Mouse (Mus musculus): ENCODE measurements around the gene Musk. TPM values are rescaled to one million over a fixed set of nuclear protein-coding genes. Genes with fewer than 3 reads are reported as not detected.

The Musk gene
- polyA plus RNA-seq, 1 experiment, result 0.40 TPM

GRCm38 (mm10) chr4:58304564-58304963 lies 18.8 kb downstream of the Musk start:
- H3K4me1 ChIP-seq (ENCODE audit: control insufficient read depth, insufficient read depth, low read length), result peaks cover 4% of the 10 kb centered on the region; the same call in 1 of the 2 replicates
- TF ChIP-seq CTCF (IDR thresholded peaks at IDR 0.05; ENCODE audit: borderline replicate concordance, insufficient read depth, low read length) (no peak), POLR2A (IDR thresholded peaks at IDR 0.05; ENCODE audit: low read depth, low read length) (no peak)
- H3K27ac ChIP-seq (ENCODE audit: insufficient read depth, low read length), result no peak overlapping the region
- no peak overlapping the region for H3K4me3 ChIP-seq (ENCODE audit: insufficient read depth, low read length)

GRCm38 (mm10) chr4:58307421-58307820 lies 21.7 kb downstream of the Musk start:
- no peak for TF ChIP-seq CTCF (IDR thresholded peaks at IDR 0.05; ENCODE audit: borderline replicate concordance, insufficient read depth, low read length)
- no peak for TF ChIP-seq POLR2A (IDR thresholded peaks at IDR 0.05; ENCODE audit: low read depth, low read length)
- H3K27ac ChIP-seq (ENCODE audit: insufficient read depth, low read length), result no peak overlapping the region
- no peak overlapping the region for H3K4me3 ChIP-seq (ENCODE audit: insufficient read depth, low read length)
- peaks cover 4% of the 10 kb centered on the region; the same call in 1 of the 2 replicates for H3K4me1 ChIP-seq (ENCODE audit: control insufficient read depth, insufficient read depth, low read length)

- Histone ChIP-seq H3K4me1 (ENCODE audit: control insufficient read depth, insufficient read depth, low read length) (no peaks in the 10 kb centered on the region), H3K27ac (ENCODE audit: insufficient read depth, low read length) (no peak overlapping the region), H3K4me3 (ENCODE audit: insufficient read depth, low read length) (no peak overlapping the region)
- TF ChIP-seq CTCF (IDR thresholded peaks at IDR 0.05; ENCODE audit: borderline replicate concordance, insufficient read depth, low read length) (no peak), POLR2A (IDR thresholded peaks at IDR 0.05; ENCODE audit: low read depth, low read length) (no peak)
Measured at GRCm38 (mm10) chr4:58313344-58313743, 27.6 kb downstream of the Musk start.

DNA sequence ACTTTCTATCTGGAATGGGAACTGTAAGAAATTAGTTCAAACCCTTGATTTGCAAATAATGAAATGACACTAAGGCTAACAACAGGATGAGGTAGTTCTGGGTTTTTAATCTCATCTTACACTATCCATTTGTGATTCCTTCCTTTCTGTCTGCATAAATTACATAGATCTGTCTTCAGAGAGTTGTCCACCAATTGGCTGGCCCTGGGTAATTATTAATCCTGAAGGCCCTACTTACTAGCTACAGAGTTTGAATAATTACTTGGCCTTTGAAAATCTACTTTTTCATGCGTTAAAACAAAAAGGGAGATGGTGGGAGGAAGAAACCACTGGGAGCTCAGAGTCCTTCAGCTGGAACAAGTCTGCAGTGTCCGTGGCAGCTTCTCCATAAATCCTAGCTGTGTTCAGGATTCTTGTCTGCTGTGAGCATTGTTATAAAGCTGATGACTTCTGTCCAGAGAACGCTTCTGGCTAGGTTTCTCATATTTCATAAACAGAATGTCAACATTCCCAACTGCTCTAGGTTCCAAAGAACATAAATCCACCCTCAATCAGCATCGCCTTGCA lies 29.3 kb downstream of the Musk start:
- Histone ChIP-seq H3K4me1 (ENCODE audit: control insufficient read depth, insufficient read depth, low read length) (no peaks in the 10 kb centered on the region), H3K27ac (ENCODE audit: insufficient read depth, low read length) (no peak overlapping the region)
- TF ChIP-seq CTCF (IDR thresholded peaks at IDR 0.05; ENCODE audit: borderline replicate concordance, insufficient read depth, low read length) (no peak), POLR2A (IDR thresholded peaks at IDR 0.05; ENCODE audit: low read depth, low read length) (no peak)

DNA sequence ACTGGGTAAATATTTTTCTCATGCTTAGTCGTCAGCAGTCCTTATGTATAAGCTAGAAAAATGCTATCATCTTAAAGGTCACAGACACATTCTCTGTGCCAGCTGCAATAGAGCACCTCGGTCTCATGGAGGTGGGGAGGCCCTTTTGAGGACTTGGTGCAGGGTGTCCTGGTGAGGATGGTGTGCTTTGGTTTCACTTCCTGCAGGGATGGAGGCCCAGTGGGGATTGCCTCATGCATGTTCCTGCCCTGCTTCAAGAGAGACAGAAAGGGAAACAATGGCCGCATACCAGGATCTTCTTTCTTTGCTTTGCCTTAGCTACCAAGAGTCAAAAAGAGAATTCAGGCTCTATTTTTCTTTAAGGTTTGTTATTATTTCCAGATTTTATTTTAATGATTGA lies 31.8 kb downstream of the Musk start:
- Histone ChIP-seq H3K4me3 (ENCODE audit: insufficient read depth, low read length) (no peak overlapping the region), H3K27ac (ENCODE audit: insufficient read depth, low read length) (no peak overlapping the region), H3K4me1 (ENCODE audit: control insufficient read depth, insufficient read depth, low read length) (no peaks in the 10 kb centered on the region)
- TF ChIP-seq POLR2A (IDR thresholded peaks at IDR 0.05; ENCODE audit: low read depth, low read length) (no peak), CTCF (IDR thresholded peaks at IDR 0.05; ENCODE audit: borderline replicate concordance, insufficient read depth, low read length) (no peak)

More for the DNA sequence above, 29.3 kb downstream of the Musk start:
- H3K4me3 ChIP-seq (ENCODE audit: insufficient read depth, low read length), result no peak overlapping the region

GRCm38 (mm10) chr4:58320293-58320692 lies 34.5 kb downstream of the Musk start:
- TF ChIP-seq CTCF (IDR thresholded peaks at IDR 0.05; ENCODE audit: borderline replicate concordance, insufficient read depth, low read length) (no peak), POLR2A (IDR thresholded peaks at IDR 0.05; ENCODE audit: low read depth, low read length) (no peak)
- Histone ChIP-seq H3K4me1 (ENCODE audit: control insufficient read depth, insufficient read depth, low read length) (no peaks in the 10 kb centered on the region), H3K4me3 (ENCODE audit: insufficient read depth, low read length) (no peak overlapping the region), H3K27ac (ENCODE audit: insufficient read depth, low read length) (no peak overlapping the region)

GRCm38 (mm10) chr4:58326746-58327145 lies 41.0 kb downstream of the Musk start:
- Histone ChIP-seq H3K27ac (ENCODE audit: insufficient read depth, low read length) (no peak overlapping the region), H3K4me3 (ENCODE audit: insufficient read depth, low read length) (no peak overlapping the region), H3K4me1 (ENCODE audit: control insufficient read depth, insufficient read depth, low read length) (peaks cover 10% of the 10 kb centered on the region; the same call in 1 of the 2 replicates)
- no peak for TF ChIP-seq POLR2A (IDR thresholded peaks at IDR 0.05; ENCODE audit: low read depth, low read length)
- TF ChIP-seq CTCF (IDR thresholded peaks at IDR 0.05; ENCODE audit: borderline replicate concordance, insufficient read depth, low read length), result no peak

- peaks cover 11% of the 10 kb centered on the region; the same call in 1 of the 2 replicates for H3K4me1 ChIP-seq (ENCODE audit: control insufficient read depth, insufficient read depth, low read length)
- TF ChIP-seq CTCF (IDR thresholded peaks at IDR 0.05; ENCODE audit: borderline replicate concordance, insufficient read depth, low read length) (no peak), POLR2A (IDR thresholded peaks at IDR 0.05; ENCODE audit: low read depth, low read length) (no peak)
- no peak overlapping the region for H3K27ac ChIP-seq (ENCODE audit: insufficient read depth, low read length)
- H3K4me3 ChIP-seq (ENCODE audit: insufficient read depth, low read length), result no peak overlapping the region
Measured at GRCm38 (mm10) chr4:58328231-58328630, 42.5 kb downstream of the Musk start.

DNA sequence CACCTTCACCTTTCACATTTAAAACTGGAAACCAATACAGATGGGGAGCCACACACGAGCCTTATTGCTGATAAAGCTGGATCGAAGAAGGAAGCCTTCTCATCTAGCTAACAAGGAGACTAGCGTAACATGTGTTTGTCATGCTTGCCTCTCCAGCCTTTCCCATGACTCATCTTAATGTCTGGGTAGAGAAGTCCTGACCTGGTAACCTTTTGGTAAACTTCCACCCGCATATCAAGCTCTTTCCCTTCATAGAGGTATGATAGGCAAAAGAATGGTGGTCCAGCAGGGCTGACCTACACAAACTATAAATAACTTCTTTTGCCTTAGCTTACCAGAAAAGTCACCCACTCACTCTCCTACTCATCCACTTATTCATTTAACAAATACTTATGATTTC lies 44.3 kb downstream of the Musk start:
- H3K4me3 ChIP-seq (ENCODE audit: insufficient read depth, low read length), result no peak overlapping the region
- peaks cover 11% of the 10 kb centered on the region; the same call in 1 of the 2 replicates for H3K4me1 ChIP-seq (ENCODE audit: control insufficient read depth, insufficient read depth, low read length)
- TF ChIP-seq POLR2A (IDR thresholded peaks at IDR 0.05; ENCODE audit: low read depth, low read length), result no peak
- TF ChIP-seq CTCF (IDR thresholded peaks at IDR 0.05; ENCODE audit: borderline replicate concordance, insufficient read depth, low read length), result no peak
- no peak overlapping the region for H3K27ac ChIP-seq (ENCODE audit: insufficient read depth, low read length)

DNA sequence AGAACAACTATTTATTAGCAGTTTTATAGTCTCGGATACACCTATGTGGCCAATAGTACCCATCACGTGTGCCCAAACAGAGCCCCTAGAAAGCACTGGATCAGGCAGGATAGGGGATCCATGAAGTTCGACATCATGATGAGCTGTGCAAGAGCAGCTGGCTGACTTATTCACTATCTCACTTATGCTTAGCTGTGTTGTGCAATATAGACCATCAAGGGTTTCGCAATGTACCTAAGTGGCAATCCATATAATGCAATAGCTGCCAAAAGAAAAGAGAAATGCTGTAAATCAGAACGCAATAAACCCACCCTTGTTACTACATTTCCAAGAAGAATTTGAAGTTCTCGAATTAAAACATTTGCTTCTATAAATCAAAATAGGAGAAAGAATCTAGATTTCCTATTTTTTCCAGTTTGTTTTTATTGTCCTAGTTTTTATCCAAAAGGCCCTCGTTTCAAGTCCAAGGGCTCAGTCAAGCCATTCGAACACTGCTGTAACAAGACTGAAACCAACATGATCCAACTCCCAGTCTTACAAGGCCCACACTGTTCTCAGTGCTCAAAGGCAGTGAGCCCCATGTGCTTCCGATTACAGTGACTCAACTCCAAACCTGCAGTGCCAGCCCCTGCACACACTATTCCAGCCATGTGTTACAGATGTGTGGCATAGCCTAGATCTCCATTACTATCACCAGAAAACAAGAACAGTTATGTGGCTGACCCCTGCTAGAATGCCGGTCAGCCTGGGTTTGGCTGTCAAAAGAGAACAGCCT lies 45.3 kb downstream of the Musk start:
- peaks cover 11% of the 10 kb centered on the region; the same call in 1 of the 2 replicates for H3K4me1 ChIP-seq (ENCODE audit: control insufficient read depth, insufficient read depth, low read length)
- H3K4me3 ChIP-seq (ENCODE audit: insufficient read depth, low read length), result no peak overlapping the region
- TF ChIP-seq CTCF (IDR thresholded peaks at IDR 0.05; ENCODE audit: borderline replicate concordance, insufficient read depth, low read length) (no peak), POLR2A (IDR thresholded peaks at IDR 0.05; ENCODE audit: low read depth, low read length) (no peak)
- peak overlapping the region; percentile 34 for H3K27ac ChIP-seq (ENCODE audit: insufficient read depth, low read length)
